Mouse (Mus musculus) retina, postnatal 1 day (tissue): Measurements from ENCODE around the gene Xlr4c.
"Not testable (repeated sequence)": the region's sequence is repeated elsewhere in the genome, so short reads cannot be mapped to it uniquely, and the experiment has no call there.

Source experiments
- DNase-seq: peaks from one replicate; pipeline ENCODE4 v3.0.0-alpha.2; 2012

Xlr4c gene

GRCm38 (mm10) chrX:73242821-73243325, at the start of gene Xlr4c:
TSS of gene Xlr4c (minus strand) at chrX:73243130.
- not testable (repeated sequence) for DNase-seq

- not testable (repeated sequence) for DNase-seq
Observed at GRCm38 (mm10) chrX:73265270-73265669, 22.3 kb upstream of the Xlr4c start, which contains the start of gene Xlr3c. TSS of gene Xlr3c (minus strand) at chrX:73265390.

- peak; percentile 0 for DNase-seq
Observed at GRCm38 (mm10) chrX:73262428-73262827, 19.5 kb upstream of the Xlr4c start.

- no peak for DNase-seq
Observed at GRCm38 (mm10) chrX:73229288-73229687, 13.6 kb downstream of the Xlr4c start.

- DNase-seq: peak; percentile 70
Observed at GRCm38 (mm10) chrX:73228606-73229214, 14.2 kb downstream of the Xlr4c start.

- DNase-seq: peak; percentile 91
Observed at GRCm38 (mm10) chrX:73227914-73228605, 14.9 kb downstream of the Xlr4c start, which contains the start of gene F8a. TSS of gene F8a (plus strand) at chrX:73228291.

- DNase-seq: no peak
Observed at GRCm38 (mm10) chrX:73225365-73225764, 17.6 kb downstream of the Xlr4c start.

GRCm38 (mm10) chrX:73213819-73214564, 28.9 kb downstream of the Xlr4c start, which contains the start of gene Xlr4b:
TSS of gene Xlr4b (plus strand) at chrX:73214333.
- DNase-seq: not testable (repeated sequence)

GRCm38 (mm10) chrX:73191934-73192333, 51.0 kb downstream of the Xlr4c start, which contains the start of gene Xlr3b:
TSS of gene Xlr3b (plus strand) at chrX:73192207.
- DNase-seq: peak; percentile 24
